Mouse (Mus musculus) lung, embryonic 15.5 days (tissue): ENCODE data around the gene Sord. TPM values are rescaled to one million over a fixed set of nuclear protein-coding genes. Genes with fewer than 3 reads are reported as not detected.

Experiments
- ATAC-seq: fragments of 200-750 bp; cut with Nextera tagmentation; 2 replicates; pipeline ENCODE4 v1.8.0; 2017; ENCODE audit warnings: moderate number of reproducible peaks, borderline replicate concordance; ENCODE audit not compliant: low FRiP score, low TSS enrichment; ENCODE audit errors: extremely low read depth
- H3K27ac ChIP-seq: fragments of 300-500 bp; sonication (generic); 2 replicates; pipeline ENCODE4 v1.5.1; 2015; ENCODE audit warnings: moderate library complexity, mild to moderate bottlenecking, inconsistent platforms
- H3K27me3 ChIP-seq: fragments of 300-500 bp; sonication (generic); 2 replicates; pipeline ENCODE4 v1.6.1; 2015; ENCODE audit warnings: inconsistent platforms
- H3K36me3 ChIP-seq: fragments of 300-500 bp; sonication (generic); 2 replicates; pipeline ENCODE4 v1.6.1; 2015; ENCODE audit warnings: inconsistent platforms
- H3K4me1 ChIP-seq: fragments of 300-500 bp; sonication (generic); 2 replicates; pipeline ENCODE4 v1.6.1; 2015; ENCODE audit warnings: inconsistent platforms
- H3K4me2 ChIP-seq: fragments of 300-500 bp; sonication (generic); 2 replicates; pipeline ENCODE4 v1.6.1; 2015; ENCODE audit warnings: inconsistent platforms, mild to moderate bottlenecking, moderate library complexity
- H3K4me3 ChIP-seq: fragments of 300-500 bp; sonication (generic); 2 replicates; pipeline ENCODE4 v1.5.1; 2015; ENCODE audit warnings: mild to moderate bottlenecking, inconsistent platforms
- H3K9ac ChIP-seq: fragments of 300-500 bp; sonication (generic); 2 replicates; pipeline ENCODE4 v1.6.1; 2015; ENCODE audit warnings: inconsistent platforms
- H3K9me3 ChIP-seq: fragments of 300-500 bp; sonication (generic); 2 replicates; pipeline ENCODE4 v1.6.1; 2016; ENCODE audit warnings: inconsistent platforms
- WGBS: fragments of 180-500 bp; shearing (Covaris S2); methylation state at CpG from one replicate; pipeline ENCODE4 v1.1.7; 2015; 5-methylcytosine and 5-hydroxymethylcytosine counted together
- polyA plus RNA-seq: library from polyadenylated mRNA; unstranded; fragments of >200 nt; fragmentation: Nextera tagmentation; extraction: Ambion mirVana; gene quantifications from 2 replicates; pipeline ENCODE4 v1.2.1, GENCODE M21; 2015

Sord gene
- polyA plus RNA-seq, 1 experiment from 2014 or later = 21.7 TPM

DNA sequence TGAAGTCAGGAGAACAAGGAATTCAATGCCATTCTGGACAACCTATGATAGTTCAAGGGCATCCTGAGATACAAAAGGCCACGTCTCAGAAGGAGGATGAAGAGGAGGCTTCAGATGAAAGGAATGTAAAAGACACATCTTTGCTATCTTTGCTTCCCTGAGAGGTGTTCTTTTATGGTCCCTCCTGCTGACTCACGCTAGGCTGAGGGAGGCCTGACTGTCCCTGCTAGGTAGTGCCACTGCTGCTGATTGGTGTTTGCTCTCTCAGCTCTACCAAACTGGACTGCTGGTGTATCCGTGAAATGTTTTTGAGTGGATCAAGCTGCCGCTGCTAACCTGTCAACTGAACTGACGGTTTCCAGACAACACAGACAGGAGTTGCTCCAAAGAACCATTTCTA lies 12.8 kb upstream of the Sord start:
- ATAC-seq = no peak
- no peak overlapping the region for H3K4me2 ChIP-seq
- no peak overlapping the region for H3K4me3 ChIP-seq
- 15% methylated on average over 5 of the region's 5 CpGs for WGBS
- H3K9ac ChIP-seq = no peak overlapping the region
- H3K27me3 ChIP-seq = no peaks in the 10 kb centered on the region
- no peaks in the 10 kb centered on the region for H3K9me3 ChIP-seq
- H3K4me1 ChIP-seq = no peaks in the 10 kb centered on the region
- no peaks in the 10 kb centered on the region for H3K36me3 ChIP-seq
- H3K27ac ChIP-seq = no peak overlapping the region

DNA sequence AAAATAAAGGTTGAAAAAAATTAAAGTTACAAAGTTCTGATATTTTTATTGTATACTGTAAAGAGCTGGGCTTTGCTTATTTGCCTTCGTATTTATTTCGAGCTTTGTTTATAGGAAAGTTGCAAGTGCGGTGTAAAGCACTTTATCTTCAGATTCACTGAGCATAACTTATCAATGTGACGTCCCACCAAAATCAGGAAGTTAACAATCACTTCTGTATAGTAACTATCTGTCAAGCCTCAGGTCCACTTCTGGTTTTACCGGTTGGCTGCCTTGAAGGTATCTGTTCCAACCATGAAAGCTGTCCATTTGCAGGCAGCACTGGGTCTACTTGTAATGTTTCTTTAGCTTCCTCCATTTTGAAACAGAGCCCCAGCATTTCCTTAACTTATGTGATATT lies 12.3 kb upstream of the Sord start:
- no peaks in the 10 kb centered on the region for H3K4me1 ChIP-seq
- no peak overlapping the region for H3K9ac ChIP-seq
- no peak overlapping the region for H3K4me2 ChIP-seq
- WGBS = 65% methylated on average over 5 of the region's 5 CpGs
- no peaks in the 10 kb centered on the region for H3K27me3 ChIP-seq
- H3K9me3 ChIP-seq = no peaks in the 10 kb centered on the region
- no peak overlapping the region for H3K4me3 ChIP-seq
- no peaks in the 10 kb centered on the region for H3K36me3 ChIP-seq
- H3K27ac ChIP-seq = no peak overlapping the region
- no peak for ATAC-seq

GRCm38 (mm10) chr2:122223654-122224053 lies 10.9 kb upstream of the Sord start:
- Histone ChIP-seq H3K9ac (no peak overlapping the region), H3K27me3 (no peaks in the 10 kb centered on the region), H3K4me1 (no peaks in the 10 kb centered on the region), H3K4me3 (no peak overlapping the region), H3K4me2 (no peak overlapping the region), H3K36me3 (no peaks in the 10 kb centered on the region), H3K9me3 (no peaks in the 10 kb centered on the region), H3K27ac (no peak overlapping the region)
- ATAC-seq = no peak

DNA sequence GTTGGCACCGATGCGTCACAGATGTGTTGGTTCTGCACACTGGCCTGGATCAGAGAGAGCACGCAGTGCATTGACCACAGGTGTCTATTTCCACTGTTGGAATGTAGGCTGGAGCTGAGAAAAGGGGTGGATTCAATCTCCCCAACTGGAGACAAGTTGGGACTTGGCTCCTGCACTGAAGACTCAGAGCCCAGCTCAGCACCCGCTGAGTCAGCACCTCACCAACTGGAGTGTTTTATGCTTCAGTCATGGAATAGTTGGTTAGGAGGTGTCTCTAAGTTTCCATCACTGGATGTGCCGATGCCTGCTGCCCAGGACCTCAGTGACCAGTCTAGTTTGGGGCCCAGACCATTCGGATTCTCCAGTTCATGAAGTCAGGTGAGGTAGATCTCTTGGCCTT lies 4.2 kb upstream of the Sord start:
- WGBS = 79% methylated on average over 6 of the region's 6 CpGs
- no peaks in the 10 kb centered on the region for H3K9me3 ChIP-seq
- H3K4me3 ChIP-seq = no peak overlapping the region
- H3K36me3 ChIP-seq = no peaks in the 10 kb centered on the region
- no peak overlapping the region for H3K9ac ChIP-seq
- ATAC-seq = no peak
- H3K27me3 ChIP-seq = no peaks in the 10 kb centered on the region
- no peak overlapping the region for H3K27ac ChIP-seq
- no peak overlapping the region for H3K4me2 ChIP-seq
- peaks cover 6% of the 10 kb centered on the region for H3K4me1 ChIP-seq

- Histone ChIP-seq H3K36me3 (no peaks in the 10 kb centered on the region), H3K27me3 (no peaks in the 10 kb centered on the region), H3K9ac (no peak overlapping the region), H3K4me3 (no peak overlapping the region), H3K4me2 (no peak overlapping the region), H3K9me3 (no peaks in the 10 kb centered on the region), H3K4me1 (peaks cover 6% of the 10 kb centered on the region), H3K27ac (no peak overlapping the region)
- no peak for ATAC-seq
- WGBS = 79% methylated on average over 9 of the region's 9 CpGs
Measured at GRCm38 (mm10) chr2:122231616-122232015, 2.9 kb upstream of the Sord start.

GRCm38 (mm10) chr2:122233341-122233740 lies 1.2 kb upstream of the Sord start:
- Histone ChIP-seq H3K4me2 (peak overlapping the region; percentile 93), H3K4me1 (peaks cover 6% of the 10 kb centered on the region), H3K9ac (no peak overlapping the region), H3K27me3 (no peaks in the 10 kb centered on the region), H3K9me3 (no peaks in the 10 kb centered on the region), H3K4me3 (peak overlapping the region; percentile 58; the same call in 1 of the 2 replicates), H3K36me3 (no peaks in the 10 kb centered on the region), H3K27ac (no peak overlapping the region)
- whole genome bisulfite sequencing = 50% methylated on average over 5 of the region's 5 CpGs
- no peak for ATAC-seq

DNA sequence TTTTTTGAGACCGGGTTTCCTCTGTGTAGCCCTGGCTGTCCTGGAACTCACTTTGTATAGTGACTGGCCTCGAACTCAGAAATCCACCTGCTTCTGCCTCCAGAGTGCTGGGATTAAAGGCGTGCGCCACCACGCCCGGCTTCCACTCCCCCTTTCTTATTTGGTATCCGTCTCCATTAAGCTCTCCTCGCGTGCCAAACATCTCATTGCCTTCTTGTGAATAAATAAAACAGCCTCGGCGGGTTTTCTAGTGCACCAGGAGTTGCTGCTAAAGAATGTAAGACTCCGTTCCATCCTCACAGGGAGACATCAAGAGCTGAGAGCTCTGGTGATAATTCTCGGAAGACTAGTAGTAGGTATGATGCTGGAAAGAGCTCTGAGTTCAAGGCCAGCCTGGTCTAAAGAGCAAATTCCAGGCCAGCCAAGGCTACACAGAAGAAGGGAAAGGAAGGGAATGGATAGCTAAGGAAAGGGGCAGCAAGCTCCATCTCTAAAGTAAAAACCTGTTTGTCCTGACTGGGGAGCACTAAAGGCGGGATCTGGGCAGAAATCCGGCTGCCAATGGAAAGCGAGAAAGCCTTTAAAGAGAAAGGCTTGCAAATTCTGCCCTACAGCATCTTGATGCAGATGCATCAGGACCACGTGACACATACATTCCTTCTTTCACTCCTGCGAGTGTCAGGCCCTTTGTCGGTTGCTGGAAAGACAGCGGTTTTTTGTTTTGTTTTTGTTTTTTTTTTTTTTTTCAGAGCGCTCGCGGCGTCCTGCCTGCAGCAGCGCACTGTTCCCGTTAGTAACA lies 591 bp upstream of the Sord start:
- no peaks in the 10 kb centered on the region for H3K36me3 ChIP-seq
- peaks cover 6% of the 10 kb centered on the region for H3K4me1 ChIP-seq
- peak overlapping the region; percentile 58 for H3K4me3 ChIP-seq
- WGBS = 6% methylated on average over 26 of the region's 26 CpGs
- H3K4me2 ChIP-seq = peak overlapping the region; percentile 93
- peak overlapping the region; percentile 50 for H3K9ac ChIP-seq
- no peaks in the 10 kb centered on the region for H3K9me3 ChIP-seq
- ATAC-seq = peak; percentile 35; the same call in 1 of the 2 replicates
- H3K27me3 ChIP-seq = no peaks in the 10 kb centered on the region
- H3K27ac ChIP-seq = peak overlapping the region; percentile 55

- H3K4me1 ChIP-seq = peaks cover 6% of the 10 kb centered on the region
- 88% methylated on average over 2 of the region's 2 CpGs for WGBS
- H3K4me2 ChIP-seq = peak overlapping the region; percentile 93
- peak overlapping the region; percentile 58 for H3K4me3 ChIP-seq
- H3K27ac ChIP-seq = no peak overlapping the region
- H3K36me3 ChIP-seq = no peaks in the 10 kb centered on the region
- no peak overlapping the region; the same call in 1 of the 2 replicates for H3K9ac ChIP-seq
- no peaks in the 10 kb centered on the region for H3K27me3 ChIP-seq
- H3K9me3 ChIP-seq = no peaks in the 10 kb centered on the region
- no peak for ATAC-seq
Measured at GRCm38 (mm10) chr2:122235425-122235824, 876 bp downstream of the Sord start.

DNA sequence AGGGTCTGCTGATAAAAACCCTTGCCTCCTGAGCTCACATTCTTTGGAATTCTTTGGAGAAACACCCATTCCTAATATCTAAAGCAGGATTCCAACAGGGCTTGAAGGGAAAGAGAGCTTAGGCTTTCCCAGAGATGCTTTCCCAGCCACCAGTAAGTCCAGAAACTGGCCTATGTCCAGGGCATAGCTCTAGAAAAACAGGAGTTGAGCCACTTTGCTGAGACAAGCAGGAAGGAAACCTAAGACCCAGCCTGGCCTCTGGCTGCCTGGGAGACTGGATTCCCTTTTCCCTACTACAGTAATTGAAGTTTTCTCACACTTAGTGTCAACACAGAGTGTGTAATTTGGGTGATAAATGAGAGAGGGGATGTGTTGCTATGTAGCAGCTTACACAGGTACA lies 1.8 kb downstream of the Sord start:
- no peaks in the 10 kb centered on the region for H3K36me3 ChIP-seq
- no peak overlapping the region for H3K4me2 ChIP-seq
- ATAC-seq = no peak
- no peak overlapping the region for H3K27ac ChIP-seq
- H3K27me3 ChIP-seq = no peaks in the 10 kb centered on the region
- H3K9ac ChIP-seq = no peak overlapping the region
- H3K9me3 ChIP-seq = no peaks in the 10 kb centered on the region
- H3K4me3 ChIP-seq = no peak overlapping the region
- H3K4me1 ChIP-seq = peaks cover 6% of the 10 kb centered on the region

- no peak overlapping the region for H3K4me3 ChIP-seq
- 69% methylated on average over 2 of the region's 2 CpGs for WGBS
- peaks cover 6% of the 10 kb centered on the region for H3K4me1 ChIP-seq
- H3K4me2 ChIP-seq = no peak overlapping the region
- H3K27ac ChIP-seq = no peak overlapping the region
- no peak overlapping the region for H3K9ac ChIP-seq
- no peaks in the 10 kb centered on the region for H3K9me3 ChIP-seq
- ATAC-seq = no peak
- no peaks in the 10 kb centered on the region for H3K36me3 ChIP-seq
- H3K27me3 ChIP-seq = no peaks in the 10 kb centered on the region
Measured at GRCm38 (mm10) chr2:122237891-122238470, 3.4 kb downstream of the Sord start.

DNA sequence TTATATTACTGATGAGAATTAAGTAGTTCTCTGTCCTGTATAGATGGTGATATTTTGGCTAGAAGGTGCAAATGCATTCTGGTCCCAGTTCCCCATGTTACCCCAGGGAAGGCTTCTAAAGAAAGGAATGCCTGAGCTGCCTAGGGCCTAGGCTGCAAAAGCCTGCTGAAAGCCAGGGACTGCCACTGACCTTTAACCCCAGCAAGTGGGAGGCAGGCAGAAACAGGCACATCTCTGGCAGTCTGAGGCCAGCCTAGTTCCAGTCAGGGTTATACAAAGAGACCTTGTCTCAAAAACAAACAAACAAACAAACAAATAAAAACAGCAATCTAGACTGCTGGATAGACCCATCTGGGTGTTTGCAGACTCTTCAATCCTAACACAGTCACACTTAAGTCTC lies 6.2 kb downstream of the Sord start:
- ATAC-seq = no peak
- Histone ChIP-seq H3K9ac (no peak overlapping the region), H3K27ac (no peak overlapping the region), H3K4me1 (no peaks in the 10 kb centered on the region), H3K4me3 (no peak overlapping the region), H3K4me2 (no peak overlapping the region), H3K27me3 (no peaks in the 10 kb centered on the region), H3K9me3 (no peaks in the 10 kb centered on the region), H3K36me3 (no peaks in the 10 kb centered on the region)

DNA sequence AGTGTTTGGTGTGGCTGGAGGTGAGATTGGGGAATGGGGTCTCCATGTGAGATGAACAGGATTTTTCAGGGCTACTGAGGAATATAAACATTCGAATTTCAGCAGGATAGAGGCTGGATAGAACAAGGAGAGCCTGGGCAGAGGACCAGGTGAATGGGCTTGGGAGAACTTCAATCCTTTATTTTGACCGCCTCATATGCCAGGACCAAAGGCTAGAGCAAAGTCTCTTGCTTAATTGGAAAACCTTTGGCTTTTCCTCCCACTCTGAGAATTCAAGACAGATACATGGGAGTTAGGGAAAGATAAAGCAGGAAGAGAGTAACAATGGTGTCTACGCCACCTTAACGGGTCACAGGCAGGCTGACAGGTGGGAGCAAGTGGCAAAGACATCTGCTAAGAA lies 6.7 kb downstream of the Sord start:
- no peak overlapping the region for H3K27ac ChIP-seq
- no peaks in the 10 kb centered on the region for H3K27me3 ChIP-seq
- H3K36me3 ChIP-seq = no peaks in the 10 kb centered on the region
- H3K9me3 ChIP-seq = no peaks in the 10 kb centered on the region
- no peak overlapping the region for H3K9ac ChIP-seq
- ATAC-seq = no peak
- H3K4me1 ChIP-seq = no peaks in the 10 kb centered on the region
- 83% methylated on average over 4 of the region's 4 CpGs for WGBS
- H3K4me2 ChIP-seq = no peak overlapping the region
- H3K4me3 ChIP-seq = no peak overlapping the region
